Mouse (Mus musculus): Measurements from ENCODE around the gene Gsk3b.

The Gsk3b gene

GRCm38 (mm10) chr16:38088629-38089446 is at the start of gene Gsk3b:
Gene Gsk3b (plus strand): TSS chr16:38089001.
- DNase-seq (ENCODE audit: low spot score in 2 of 2), result peak; percentile 100

DNA sequence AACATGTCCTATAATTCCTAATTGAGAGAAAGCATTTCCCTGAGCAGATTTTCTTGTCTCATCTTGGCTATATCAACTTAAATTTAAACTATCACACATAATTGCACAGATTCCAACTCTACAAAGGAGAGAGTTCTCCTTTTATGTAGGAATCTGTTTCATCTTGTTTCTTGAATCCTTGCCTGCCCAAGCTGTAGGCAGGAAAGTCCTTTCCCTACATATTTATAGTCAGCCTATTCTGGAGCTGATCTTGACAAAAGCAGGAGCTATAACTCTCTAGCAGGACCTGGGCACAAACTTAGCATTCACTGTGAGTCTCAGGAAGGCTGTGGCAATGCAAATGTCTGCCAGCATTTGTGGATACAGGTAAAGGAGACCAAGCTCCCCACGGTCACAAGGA is 46.6 kb upstream of the Gsk3b start:
- no peak for DNase-seq (ENCODE audit: low spot score in 2 of 2)

DNA sequence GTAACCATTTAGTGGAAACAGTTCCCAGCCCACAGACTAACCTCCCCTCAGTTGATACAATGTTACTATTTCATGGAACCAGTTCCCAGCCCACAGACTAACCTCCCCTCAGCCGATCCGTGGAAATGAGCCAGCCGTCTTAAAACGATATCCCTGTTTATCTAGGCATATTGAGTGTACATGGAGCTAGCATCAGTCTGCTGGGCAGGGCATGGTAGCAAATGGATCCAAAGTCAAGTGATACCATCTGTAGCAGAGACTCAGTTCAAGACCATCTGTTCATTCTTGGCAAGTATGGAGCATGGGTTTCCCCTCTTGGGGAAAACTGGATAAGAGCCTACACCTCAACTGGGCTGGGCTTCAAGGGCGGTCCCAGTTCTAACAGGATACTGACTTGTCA is 44.2 kb upstream of the Gsk3b start:
- peak; percentile 54 to 56 for DNase-seq (ENCODE audit: low spot score in 2 of 2)

- peak in 1 of 2 experiments; percentile 34 for DNase-seq (ENCODE audit: low spot score in 2 of 2)
Observed at GRCm38 (mm10) chr16:38047781-38048558, 40.8 kb upstream of the Gsk3b start.

DNA sequence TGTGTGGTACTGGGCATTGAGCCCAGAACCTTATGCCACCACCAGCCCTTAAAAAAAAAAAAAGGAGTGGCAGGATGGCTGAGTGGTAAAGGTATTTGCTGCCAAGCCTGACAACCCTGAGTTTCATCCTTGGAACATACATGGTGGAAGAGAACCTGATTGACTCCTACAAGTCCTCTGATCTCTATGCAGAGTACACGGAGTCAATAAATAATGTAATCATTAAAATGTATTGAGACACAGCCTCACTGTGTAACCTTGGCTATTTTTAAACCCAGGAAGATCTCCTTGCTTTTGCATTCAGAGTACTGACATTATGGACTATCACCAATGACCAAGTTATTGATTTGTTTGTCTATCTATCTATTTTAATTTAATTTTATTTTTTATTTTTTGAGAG is 30.9 kb upstream of the Gsk3b start:
- DNase-seq (ENCODE audit: low spot score in 2 of 2), result no peak

GRCm38 (mm10) chr16:38058836-38059235 is 30.0 kb upstream of the Gsk3b start:
- DNase-seq (ENCODE audit: low spot score in 2 of 2), result no peak

DNA sequence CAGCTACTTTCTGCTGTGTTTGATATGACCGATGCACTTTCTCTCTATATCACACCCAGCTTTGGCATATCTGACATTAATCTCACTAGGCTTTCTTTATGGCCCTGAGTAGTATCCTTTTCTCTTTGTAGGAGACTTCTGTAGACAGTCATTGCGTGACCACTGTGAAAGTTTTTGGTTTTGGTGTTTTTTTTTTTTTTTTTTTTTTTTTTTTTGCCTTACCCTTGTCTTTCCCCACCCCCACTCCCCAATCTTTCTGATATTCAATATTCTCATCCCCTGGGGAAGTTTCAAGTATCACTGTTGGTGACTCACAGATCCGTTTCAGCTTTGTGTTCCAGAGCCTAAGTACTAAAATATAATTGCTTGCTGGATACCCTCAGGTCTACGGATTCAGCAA is 29.2 kb upstream of the Gsk3b start:
- no peak for DNase-seq (ENCODE audit: low spot score in 2 of 2)

DNA sequence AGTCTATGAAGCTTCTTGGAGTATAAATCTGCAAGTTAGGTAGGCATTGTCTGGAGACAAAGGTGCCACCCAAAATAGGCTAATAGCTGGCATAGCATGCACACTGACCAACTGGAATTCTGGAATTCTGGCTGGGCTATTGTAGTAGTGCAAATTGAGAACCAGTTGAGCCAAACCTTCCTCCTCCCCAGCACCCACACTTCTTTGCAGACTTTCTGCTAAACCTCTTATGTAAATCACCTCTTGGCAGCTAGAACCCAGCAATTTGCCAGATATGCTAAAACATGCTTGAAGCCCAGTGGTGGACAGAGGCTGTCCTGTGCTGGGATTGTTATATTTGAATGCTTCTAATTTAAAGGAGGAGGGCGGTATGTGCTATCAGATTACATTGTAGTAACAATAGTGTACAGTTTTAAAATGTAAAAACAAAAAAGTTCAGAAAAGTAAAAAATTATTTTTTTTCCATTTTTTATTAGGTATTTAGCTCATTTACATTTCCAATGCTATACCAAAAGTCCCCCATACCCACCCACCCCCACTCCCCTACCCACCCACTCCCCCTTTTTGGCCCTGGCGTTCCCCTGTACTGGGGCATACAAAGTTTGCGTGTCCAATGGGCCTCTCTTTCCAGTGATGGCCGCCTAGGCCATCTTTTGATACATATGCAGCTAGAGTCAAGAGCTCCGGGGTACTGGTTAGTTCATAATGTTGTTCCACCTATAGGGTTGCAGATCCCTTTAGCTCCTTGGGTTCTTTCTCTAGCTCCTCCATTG is 14.8 kb upstream of the Gsk3b start:
- peak; percentile 57 to 63 for DNase-seq (ENCODE audit: low spot score in 2 of 2)

DNA sequence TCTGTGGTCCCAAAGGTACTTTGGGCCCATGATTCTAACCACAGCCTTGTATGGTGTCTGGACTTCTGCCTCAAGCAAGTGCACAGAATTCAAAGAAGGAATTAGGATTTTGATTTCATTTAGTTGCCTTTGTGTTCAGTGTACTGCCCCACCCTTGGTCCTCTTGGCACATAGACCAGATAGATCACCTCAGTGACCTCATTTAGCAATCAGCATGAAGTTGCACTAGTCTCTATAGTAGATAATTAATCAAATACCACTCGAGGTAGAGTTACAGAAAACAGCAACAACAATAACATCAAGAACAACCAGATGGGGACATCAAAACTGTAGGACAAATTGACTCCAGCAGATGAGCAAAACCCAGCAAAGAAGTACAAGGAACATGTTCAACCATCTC is 8.6 kb upstream of the Gsk3b start:
- DNase-seq (ENCODE audit: low spot score in 2 of 2), result no peak

- DNase-seq (ENCODE audit: low spot score in 2 of 2), result no peak
Observed at GRCm38 (mm10) chr16:38087231-38087630, 1.6 kb upstream of the Gsk3b start.

DNA sequence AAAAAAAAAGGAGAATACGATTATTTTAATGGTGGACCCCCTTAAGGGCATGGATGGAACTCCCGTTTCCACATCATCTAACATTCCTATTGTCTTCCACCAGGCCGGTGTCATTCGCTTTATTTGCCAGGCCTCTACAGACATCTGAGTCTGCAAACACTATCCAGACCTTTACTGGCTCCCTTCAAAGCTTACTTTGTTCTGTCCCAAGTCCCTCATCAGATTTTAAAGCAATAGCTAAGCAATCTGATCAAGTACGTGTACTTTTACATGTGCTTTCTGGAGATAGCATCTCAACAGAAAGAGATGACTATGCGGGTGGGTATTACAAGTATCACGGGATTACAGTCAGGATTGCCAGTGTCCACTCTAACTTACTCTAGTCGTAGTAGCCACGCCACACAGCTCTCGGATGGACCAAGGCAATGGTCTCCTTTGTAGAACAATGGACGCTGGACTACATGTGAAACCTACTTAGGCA is 1.1 kb upstream of the Gsk3b start:
- DNase-seq (ENCODE audit: low spot score in 2 of 2), result no peak

DNA sequence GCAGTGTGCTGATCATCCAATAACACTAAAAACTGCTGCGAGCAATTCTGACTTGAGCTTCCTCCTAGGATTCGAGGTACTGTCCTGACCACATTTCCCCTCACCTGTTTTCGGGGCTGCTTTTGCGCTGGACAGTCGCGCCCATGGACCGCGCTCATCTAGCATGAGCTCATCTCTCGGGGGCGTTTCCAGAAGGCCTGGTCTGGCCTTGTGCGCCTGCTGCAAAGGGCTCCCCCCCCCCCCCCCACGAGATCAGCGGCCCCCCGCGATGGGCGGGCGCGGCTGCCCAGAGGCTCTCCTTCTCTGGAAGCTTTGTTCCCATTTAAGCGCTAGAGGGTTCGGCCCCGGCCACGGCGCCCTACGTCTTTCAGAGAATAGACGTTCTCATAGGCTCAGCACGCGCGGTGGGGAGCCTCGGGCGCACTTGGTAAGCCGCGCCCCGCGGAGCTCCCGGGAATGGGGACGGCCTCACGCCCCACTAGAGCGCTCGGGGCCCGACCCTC is 624 bp upstream of the Gsk3b start:
- no peak for DNase-seq (ENCODE audit: low spot score in 2 of 2)

- no peak for DNase-seq (ENCODE audit: low spot score in 2 of 2)
Observed at GRCm38 (mm10) chr16:38089447-38090170, 808 bp downstream of the Gsk3b start.

- no peak for DNase-seq (ENCODE audit: low spot score in 2 of 2)
Observed at GRCm38 (mm10) chr16:38090341-38091005, 1.7 kb downstream of the Gsk3b start.

DNA sequence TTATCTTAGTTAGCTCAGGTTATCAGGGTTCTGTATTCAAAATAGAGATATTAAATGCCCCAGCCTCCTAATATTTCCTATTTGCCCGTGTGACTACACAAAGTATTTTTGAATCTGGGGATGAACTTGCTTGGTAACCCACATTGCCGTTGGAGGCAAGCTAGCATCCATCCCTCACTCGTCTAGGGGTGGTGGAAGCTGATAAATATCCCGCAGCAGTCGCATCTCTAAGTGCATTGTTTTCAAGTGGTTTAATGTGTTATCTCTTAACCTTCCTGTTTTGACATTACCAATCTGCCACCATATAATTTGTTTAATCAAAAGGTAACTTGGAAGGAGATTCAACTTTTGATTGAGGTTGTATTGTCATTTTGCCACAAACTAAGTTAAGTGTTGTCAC is 2.2 kb downstream of the Gsk3b start:
- no peak for DNase-seq (ENCODE audit: low spot score in 2 of 2)

GRCm38 (mm10) chr16:38091706-38092105 is 2.9 kb downstream of the Gsk3b start:
- DNase-seq (ENCODE audit: low spot score in 2 of 2), result no peak

GRCm38 (mm10) chr16:38092598-38092997 is 3.8 kb downstream of the Gsk3b start:
- DNase-seq (ENCODE audit: low spot score in 2 of 2), result no peak

DNA sequence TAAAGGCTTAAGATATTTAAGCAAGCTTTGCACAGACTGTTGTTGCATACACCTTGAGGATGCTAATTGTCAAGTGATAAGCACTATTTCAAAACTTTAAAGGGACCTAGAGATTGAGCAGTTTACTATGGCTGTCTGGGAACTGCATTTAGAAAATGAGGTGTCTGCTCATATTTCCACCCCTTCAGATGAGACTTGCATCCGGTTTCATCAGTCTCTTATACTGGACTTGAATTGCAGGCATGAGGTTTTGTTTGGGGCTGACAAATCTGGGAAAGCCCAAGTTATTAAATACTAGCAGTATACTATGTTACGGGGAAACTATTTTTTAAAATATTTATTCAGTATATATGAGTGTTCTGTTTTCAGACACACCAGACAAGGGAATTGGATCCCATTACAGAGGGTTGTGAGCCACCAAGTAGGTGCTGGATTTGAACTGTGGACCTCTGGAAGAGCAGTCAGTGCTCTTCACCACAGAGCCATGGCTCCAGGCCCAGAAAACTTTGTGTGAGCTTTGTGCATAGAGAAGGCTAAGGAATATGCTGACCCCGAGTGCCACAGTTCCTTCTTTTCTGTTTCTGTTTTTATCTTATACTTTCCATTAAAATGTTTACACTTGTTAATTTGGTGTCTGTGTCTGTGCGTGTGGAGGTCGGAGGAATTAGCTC is 6.5 kb downstream of the Gsk3b start:
- DNase-seq (ENCODE audit: low spot score in 2 of 2), result no peak

GRCm38 (mm10) chr16:38097521-38097920 is 8.7 kb downstream of the Gsk3b start:
- no peak for DNase-seq (ENCODE audit: low spot score in 2 of 2)

DNA sequence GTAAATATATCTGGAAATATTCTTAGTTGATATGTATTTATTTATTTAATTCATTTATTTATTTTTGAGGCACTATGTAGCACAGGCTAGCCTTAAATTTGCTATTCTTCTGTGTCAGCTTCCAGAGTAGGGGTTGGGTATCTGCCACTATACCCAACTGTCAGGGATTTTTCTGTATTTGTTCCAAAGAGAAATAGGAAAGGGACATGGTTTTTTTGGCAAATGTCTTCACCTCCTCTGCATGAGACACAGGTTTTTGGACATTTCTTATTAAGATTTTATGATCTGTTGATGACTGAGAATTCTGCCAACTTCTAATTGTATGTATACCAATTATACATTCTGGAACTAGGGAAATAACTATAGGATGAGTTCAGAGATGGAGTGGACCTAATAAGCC is 10.5 kb downstream of the Gsk3b start:
- no peak for DNase-seq (ENCODE audit: low spot score in 2 of 2)

Data from right cerebral cortex, postnatal 10 days (tissue).